Mouse (Mus musculus) thymus, adult 18-20 months (tissue): ENCODE measurements around the gene Mcm10.

ENCODE experiments used
- DNase-seq, 2 experiments: peaks; one replicate each; pipeline ENCODE4 v3.0.0; 2022; ENCODE audit warnings: mixed read lengths in 2 of 2

Gene Mcm10

DNA sequence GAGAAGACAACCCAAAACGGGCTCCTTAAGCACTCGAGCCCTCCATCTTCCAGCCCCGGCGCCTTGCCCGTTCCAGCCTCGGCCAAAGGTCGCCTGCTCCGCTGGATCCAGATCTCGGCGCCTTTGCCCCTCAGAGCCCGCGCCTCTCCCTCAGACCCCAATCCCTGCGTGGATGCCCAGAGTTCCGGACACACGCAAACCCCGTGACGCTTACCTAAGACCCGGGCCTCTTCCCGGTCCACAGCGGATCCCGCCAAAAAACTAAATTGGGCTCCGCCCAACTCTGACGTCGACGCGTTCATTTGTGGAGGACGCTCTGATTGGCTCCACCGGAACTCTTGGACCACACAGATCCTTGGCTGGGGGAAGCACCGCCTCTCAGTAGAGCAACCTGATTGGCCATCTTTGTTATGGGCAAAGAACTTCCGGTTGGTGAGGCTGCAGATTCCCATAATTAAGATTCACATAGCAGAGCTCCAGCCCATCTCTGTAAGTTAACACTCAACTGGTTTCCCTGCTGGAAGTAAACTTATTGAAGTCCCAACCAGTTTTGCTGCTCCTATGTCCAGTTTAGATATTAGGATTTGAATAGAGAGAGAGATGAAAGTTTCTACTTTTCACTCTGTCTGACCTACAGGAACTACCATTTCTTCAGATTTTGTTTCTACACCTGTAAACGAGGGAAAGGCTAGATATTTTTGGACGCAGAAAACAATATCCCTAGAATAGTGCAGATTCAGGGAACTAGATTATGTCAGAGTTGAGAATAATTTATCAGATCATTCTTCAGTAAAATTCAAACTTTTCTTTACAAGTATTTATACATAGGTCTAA is at the start of gene Mcm10:
Gene Mcm10, minus strand, starts transcription at position 301 of the 834 bp plus-strand sequence.
- DNase-seq: peak; percentile 84 to 89

DNA sequence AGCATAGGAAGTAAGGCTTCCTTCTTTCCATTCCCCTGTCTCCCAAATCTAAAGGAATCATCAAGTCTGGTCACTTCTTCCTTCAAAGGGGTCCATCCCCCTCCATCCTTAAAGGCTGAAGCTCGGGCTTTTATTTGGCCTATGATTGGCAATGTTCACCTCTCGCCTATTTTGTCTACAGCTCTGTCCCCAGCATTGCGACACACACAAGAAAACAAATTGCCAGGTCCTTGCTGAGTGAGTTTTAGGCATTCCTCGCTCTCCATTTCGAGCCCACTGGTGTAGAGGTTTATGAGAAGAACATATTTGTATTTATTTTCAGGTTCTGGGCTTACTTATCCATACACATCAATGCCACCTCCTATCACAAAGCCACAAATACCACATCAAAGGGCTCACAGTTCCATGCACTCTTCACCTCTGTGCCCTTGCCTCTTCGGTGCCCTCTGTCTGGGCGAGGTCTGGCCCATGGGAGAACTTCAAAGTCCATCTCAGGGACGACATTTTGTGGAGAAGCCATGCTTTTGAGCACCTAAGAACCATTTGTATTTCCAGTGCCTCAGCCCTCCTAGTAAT is 48.6 kb upstream of the Mcm10 start:
- DNase-seq: no peak

DNA sequence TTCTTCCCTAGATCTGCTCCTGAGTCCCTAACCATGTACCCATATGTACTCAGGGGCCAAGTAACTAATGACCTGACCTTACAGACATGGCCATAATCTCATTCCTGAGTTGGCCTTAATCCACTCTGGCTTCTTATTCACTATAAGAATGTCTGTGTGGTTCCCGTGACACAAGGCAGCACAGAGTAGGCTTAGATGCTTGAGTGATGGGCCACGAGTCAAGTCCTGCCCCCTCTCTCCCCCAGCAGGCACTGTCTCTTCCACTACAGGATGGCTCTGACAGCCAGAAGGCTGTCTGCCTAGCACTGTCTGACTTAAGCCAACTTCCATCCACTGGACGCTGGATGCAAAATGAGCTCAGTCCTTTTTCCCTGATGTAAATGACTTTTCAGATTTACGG is 47.4 kb upstream of the Mcm10 start:
- no peak for DNase-seq

DNA sequence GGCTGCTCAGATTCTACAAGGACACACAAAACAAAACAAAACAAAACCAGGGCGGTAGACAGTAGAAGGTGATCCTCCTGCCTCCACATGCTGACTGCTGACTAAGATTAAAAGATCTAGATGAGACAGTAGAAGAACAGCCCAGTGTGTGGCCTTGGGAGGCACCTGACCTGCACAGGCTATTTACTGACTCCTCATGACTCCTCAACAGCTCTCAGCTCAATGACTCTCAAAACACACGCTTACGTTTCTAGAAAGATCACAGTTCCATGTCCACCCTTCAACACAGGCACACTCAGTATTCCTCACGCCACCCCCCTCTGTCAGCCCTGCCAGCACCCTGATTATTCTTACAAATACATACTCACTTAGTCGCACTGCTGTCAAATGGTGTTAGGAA is 45.8 kb upstream of the Mcm10 start:
- DNase-seq: no peak

DNA sequence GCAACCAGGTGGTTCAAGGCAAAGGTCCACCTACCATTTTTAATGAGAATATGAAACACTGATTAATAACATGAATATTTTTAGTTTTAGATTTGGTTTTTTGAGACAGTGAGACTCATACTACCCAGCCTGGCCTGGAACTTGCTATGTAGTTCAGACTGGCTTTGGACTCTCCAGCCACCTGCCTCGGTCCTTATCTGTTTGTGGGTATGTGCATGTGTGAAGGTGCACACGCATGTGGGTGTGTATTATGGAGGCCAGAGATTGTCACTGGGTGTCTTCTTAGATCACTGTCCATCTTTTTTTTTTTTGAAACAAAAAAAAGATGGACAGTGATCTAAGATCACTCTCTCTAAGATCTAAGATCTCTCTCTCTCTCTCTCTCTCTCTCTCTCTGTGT is 38.0 kb upstream of the Mcm10 start:
- DNase-seq: no peak

DNA sequence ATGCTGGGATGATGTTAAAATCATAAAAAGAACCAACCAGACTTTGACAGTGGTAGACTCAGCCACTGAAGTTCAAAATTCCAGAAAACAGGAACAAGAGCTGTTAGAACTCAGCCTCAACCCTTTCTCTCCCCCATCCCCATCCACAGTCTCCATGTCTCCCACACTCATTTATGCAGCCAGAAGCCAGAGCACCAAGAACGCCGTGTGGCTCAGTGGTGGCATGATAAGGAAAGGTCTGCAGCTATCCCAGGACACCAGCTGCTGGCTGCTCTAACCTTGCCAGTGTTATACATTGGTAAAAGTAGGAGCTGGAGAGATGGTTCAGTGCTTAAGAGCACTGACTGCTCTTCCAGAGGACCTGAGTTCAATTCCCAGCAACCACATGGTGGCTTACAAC is 34.4 kb upstream of the Mcm10 start:
- no peak for DNase-seq

DNA sequence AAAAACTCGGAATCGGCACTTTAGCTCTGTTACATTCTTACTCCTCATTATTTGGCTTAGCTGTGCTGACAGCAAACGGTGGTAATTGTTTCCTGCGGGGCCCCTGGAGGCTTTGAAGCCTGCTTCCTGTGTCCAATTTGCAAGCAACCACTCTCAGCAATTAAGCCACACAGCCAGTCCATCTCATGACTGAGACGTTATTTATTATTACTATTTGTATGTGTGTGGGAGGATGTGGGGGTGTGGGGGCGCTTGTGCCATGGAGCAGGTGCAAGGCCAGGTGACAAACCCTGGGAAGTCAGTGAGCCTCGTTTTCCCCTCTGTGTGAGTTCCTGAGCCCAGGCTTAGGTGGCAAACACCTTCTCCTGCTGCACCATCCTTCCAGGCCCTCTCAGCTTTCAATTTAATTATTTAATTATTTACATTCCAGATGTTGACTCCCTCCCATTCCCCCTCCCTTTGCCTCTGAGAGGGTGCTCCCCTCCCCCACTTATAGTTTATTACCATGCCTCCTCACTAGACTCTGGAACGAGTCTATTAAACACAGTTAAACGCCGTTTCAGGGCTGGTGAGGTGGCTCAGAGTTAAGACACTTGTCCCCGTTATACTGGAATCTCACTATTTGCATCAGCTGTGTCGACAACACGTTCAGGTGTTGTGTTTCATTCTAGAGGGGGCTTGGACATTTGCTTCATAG is 32.8 kb upstream of the Mcm10 start:
- no peak for DNase-seq

DNA sequence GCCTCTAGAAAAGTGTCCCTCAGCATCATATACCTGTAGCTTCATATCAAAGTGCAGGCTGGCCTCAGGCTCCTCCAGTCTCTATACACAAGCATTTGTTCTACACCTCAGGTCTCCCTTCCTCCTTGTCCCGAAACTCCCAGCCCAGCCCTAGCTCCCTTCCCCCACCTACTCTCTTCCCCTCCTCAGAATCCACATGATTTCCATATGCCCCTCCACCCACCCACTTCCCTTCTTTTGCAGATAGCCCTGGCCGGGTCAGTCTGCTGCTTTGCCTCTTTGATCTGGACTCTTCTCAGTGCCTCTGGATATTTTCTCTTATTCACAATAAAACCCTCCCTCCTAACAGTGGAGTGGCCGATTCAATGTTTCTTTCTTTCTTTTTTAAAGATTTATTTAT is 31.7 kb upstream of the Mcm10 start:
- no peak for DNase-seq

DNA sequence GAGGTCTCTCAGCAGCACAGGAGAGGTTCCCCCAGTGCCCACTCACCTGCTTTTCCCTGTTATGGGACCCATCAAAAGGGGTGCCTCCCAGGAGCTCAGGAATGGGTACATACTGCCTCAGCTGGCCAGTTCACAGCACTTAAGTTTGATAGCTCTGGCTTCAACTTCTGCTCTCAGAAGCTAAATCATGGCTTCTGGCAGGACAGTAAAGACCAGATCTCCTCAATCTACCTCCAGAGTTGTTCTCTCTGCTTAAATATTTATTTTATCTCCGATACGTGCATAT is 30.8 kb upstream of the Mcm10 start:
- DNase-seq: no peak

DNA sequence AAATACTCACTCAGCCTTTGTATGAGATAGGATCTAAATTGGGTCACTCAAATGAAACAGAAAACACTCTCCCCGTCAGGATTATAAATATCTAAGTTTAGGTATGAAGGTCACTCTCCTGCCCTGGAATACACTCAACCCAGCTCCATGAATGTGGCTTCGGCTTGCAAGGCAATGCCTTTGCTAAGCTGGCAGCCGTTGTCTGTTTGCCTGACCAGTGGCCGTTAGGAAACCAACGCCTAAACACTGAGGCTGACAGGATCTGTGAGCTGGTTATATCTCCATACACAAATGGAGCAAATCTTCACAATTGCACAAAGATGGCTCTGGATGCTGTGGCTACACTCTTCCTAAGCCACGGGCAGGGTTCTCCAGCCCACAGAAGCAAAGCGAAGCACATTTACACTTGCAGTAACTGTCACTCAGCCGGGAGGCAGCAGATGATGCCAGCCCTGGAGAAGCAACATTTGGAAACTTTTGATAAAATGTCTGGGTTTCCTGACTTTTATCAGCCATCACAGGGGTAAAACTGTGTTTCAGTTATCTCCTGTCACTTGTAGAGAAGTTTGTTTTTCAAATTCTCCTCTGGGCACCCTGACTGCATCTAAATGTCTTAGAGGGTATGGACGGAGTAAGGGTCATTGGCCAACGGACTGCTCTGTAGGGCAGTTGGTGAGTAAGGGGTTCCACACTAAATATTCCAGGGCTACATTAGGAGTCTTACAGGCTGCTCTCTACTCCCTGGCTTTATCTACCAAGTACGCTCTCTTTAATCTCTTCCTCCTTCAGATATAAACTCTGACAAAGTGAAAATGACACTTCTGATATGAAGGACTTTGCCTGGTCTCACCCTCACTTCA is 30.3 kb upstream of the Mcm10 start:
- no peak for DNase-seq

DNA sequence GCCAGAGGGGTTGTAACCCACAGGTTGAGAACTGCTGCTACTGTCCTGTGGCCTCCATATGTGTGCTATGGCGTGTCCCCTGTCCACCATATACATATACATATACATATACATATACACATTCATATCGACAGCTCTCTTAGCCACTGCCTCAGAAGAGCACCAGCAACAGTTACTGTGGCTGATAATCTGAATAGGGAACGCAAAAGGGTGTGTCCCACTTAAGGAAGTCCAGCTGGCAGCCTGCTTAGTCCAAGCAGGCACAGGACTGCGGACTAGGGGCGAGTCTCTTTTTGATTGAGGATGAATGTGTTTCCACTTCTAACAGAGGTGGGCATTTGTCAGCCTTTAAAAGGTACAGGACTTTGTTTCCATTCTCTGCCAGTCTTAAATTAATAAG is 29.3 kb upstream of the Mcm10 start:
- no peak for DNase-seq

DNA sequence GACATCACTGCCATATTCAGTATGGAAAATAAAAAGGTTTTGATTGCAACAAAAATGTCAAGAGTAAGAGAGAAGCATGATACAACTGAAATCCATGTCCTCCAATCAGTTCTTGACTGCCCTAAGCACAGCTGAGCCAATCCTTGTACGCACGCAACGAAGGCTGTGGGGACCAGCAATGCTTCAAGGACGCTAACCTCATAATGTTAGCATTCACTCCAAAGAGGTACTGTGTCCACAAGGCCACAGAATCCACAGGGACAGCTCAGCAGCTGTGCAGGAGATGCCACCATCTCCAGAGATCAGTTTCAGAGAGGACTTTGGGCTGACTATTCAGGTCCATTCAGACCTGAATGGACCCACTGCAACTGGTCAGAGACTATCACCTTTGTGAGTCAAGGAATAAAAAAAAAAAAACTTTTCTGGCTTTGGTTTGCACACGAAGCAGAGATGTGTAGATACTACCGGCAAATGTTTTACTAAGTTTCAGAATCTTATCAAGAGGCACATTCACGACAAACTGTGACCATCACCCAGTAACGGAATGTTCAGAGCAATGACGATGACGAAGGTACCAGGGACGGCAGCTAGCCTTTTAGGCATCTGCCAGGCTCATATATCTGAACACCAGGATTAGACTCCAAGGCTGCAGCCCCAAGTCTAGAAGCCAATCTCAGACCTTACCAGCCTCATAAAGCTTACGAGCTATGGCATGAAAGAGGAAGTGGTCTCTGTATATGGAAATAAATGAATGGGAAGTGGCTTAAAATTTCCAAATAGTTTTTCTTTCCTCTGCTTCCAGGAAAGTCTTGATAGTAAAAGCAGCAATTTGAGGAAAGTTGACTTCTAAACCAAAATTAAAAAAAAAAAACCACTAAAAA is 27.9 kb upstream of the Mcm10 start:
- no peak for DNase-seq

DNA sequence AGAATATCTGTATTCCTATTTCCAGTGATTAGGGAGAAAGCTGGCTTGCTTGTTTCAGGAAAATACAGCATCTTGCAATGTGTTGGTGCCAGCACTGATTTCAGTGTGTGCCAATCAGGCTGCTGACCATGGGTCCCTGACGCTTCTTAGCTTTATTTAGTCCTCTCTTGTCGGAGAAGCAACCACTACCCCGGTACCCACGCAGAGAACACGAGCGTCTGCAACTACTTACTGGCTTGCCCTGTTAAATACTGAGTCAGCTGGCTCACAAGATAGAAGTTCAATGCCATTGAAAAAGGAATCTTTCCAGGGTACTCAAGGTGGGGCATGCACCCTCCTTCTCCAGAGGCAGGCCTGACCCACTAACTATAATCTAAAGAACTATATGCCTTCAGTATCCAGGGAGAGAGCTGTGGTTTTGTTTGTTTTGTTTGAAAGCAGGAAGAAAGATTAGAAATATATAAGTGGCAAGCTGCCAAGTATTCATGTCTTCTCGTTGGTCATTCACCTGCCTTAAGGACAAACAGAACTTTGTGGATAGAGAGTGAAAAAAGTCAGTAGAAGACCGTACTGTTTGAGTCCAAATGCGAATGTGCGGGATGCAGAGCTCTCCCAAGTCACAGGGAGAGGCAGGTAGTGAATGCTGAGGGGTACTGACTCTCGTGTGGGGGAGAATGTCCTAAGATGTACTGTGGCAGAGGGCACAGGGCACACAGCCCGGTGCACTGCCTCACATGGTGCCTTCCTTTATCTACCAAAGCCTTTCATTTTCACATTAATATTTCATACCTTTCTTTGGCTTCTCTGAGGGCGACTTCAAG is 27.0 kb upstream of the Mcm10 start:
- no peak for DNase-seq

DNA sequence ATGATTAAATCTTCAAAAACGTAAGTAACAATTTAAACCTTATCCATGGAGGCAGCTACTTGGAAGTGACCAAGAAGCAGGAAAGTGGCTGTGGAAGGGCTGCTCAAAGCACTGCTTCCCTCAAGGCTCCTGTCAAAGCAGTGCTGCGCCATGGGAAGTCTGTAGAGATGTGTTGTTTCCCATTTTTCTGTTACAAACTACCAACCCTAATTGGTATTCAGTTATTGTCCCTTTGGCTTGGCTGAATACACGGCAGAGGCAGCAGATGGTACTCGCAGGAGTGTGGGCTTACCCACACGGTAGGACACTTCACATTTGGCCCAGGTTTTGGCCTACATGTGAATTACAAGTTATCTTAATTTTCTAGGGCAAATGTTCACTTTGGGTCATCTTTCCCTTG is 25.7 kb upstream of the Mcm10 start:
- DNase-seq: no peak

DNA sequence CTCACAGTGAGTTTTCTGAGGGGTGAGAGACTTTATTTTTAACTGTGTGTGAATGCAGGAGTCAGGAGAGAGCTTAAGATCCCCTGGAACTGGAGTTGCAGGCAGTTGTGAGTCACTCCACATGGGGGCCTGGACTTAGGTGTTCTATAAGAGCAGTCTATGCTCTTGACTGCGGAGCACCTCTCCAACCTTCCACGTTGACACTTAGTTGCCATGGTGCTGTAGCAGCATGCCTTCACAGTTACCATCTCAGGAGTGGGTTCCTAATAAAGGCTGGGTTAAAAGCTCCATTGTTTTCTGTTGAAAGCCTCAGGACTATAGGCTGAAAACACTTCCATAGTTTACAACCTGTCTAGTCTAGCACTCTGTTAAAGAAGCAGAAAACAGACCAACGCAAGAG is 24.8 kb upstream of the Mcm10 start:
- no peak for DNase-seq

DNA sequence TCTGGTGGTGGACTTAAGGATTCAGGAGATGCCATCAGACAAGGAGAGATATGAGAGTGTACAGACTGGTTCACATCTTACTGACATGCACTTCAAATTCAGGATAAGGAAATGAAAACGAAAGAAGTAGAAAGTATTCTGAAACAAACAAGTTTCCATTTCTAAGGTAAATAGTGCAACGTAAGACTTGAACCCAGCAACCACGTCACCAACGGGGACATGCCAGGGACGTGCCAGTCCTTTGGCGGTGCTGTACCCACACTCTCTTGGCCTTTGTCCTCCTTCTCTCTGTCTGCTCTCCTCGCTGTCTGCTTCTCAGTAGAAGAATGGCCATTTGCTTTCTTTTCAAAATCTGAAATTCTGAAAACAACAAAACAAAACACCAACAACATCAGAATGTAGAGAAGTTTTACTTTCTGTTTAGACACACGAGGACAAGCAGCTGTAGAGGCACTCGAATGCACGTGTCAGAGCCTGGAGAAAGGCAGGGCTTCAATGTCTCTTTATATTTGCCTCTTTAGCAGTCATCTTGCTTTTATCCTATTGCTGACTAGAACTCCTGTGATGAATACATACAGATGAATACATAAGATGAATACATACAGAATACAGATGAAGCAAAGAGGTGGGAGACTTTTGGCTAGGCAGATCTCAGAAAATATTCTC is 24.0 kb upstream of the Mcm10 start:
- DNase-seq: no peak

DNA sequence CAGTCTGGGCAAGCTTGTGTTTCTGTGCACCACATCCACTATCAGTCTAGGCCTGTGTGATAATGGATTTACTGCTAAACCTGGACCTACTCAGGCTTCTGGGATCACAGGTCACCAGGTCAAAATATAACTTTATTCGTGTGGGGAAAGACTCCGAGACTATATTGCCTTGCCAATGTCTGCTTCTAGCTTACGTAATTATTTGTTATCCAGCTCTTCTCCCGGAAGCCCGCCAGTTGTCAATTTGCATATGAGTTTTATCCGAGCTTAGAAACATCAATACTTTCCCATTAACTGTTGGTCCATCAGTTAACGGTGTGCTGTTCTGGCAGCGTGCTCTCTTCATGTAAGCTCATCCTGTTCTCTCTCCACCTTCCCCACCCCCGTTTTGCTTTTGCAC is 22.6 kb upstream of the Mcm10 start:
- no peak for DNase-seq

DNA sequence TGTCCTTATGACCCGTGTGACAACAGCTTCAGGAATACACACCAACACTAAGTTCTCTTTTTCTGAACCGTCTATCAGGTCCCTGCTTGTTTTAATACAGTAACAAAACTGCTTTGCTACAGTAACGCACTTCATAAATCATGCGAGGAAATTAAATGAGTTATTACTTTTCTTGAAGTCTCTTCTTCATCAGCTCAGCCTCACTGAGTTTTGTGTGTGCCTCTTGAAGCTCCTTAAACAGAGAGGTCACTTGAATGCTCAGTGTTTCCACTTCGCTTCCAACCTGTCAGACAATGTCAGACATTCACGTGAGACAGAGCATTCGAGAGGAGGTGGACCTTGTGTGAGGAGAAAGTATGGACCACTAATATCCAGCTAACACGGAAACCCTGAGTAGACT is 22.2 kb upstream of the Mcm10 start:
- no peak for DNase-seq

DNA sequence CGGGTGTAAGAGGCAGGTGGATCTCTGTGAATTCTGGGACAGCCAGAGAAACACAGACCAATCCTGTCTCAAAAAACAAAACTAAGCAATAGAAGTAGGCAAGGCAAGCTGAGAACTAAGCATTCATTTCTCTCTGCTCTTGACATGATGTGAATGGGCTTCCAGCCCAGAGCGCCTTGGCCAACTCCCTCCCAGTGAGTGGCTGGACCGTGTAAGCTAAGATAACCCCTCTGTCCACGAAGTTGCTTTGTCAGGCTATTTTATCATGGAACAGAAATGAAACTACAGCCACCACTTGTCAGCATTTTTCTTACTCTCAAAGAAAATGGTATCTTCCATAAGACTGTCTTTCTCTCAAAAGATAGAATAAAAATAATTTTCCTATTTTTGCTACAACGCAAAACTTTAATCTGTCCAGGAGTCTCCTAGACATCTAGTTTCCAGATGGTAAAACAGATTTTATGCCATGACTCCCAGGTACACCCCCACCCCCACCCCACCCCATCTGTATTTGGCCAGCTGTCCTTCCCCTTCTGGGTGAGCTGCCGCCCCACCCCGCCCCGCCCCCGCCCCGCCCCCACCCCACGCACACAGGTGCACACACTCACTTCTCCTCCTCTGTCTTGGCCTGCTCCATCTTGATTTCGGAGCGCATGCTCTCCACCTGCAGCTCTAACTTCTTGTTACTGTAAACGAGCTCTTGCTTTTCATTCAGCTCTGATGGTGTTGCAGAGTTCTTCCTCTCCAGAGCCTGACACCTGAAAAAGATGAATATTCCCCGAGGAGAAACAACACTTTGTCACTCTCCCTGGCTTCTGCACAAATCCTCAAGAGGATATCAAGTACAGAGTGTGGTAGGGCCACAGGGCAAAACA is 21.2 kb upstream of the Mcm10 start:
- no peak for DNase-seq

DNA sequence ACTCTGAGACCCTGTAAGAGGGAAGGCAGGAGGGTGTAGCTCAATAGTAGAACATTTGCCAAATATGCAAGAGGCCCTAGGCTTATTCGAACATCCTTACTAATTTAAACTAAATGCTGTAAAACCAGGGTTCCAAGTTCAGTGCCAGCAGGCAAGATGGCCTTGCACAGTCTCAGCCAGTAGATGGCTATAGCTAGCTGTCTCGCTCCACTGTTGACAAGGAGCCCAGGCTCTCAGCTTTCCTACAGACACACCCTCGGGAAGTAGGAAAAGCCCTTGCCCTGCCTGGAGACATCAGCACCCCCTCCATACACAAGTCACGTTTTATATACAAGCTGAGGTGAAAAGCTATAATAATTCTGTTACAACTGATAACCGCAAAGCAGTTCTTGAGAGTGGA is 20.1 kb upstream of the Mcm10 start:
- no peak for DNase-seq
